Mouse (Mus musculus): ENCODE data around the gene Pla2g10. TPM values are rescaled to one million over a fixed set of nuclear protein-coding genes. Genes with fewer than 3 reads are reported as not detected.
"Not testable (repeated sequence)": the region's sequence is repeated elsewhere in the genome, so short reads cannot be mapped to it uniquely, and the experiment has no call there.

Pla2g10 gene
- not detected in 2 replicates for polyA plus RNA-seq (2012; ENCODE audit: insufficient read depth, insufficient read length, low replicate concordance, missing spikeins)

DNA sequence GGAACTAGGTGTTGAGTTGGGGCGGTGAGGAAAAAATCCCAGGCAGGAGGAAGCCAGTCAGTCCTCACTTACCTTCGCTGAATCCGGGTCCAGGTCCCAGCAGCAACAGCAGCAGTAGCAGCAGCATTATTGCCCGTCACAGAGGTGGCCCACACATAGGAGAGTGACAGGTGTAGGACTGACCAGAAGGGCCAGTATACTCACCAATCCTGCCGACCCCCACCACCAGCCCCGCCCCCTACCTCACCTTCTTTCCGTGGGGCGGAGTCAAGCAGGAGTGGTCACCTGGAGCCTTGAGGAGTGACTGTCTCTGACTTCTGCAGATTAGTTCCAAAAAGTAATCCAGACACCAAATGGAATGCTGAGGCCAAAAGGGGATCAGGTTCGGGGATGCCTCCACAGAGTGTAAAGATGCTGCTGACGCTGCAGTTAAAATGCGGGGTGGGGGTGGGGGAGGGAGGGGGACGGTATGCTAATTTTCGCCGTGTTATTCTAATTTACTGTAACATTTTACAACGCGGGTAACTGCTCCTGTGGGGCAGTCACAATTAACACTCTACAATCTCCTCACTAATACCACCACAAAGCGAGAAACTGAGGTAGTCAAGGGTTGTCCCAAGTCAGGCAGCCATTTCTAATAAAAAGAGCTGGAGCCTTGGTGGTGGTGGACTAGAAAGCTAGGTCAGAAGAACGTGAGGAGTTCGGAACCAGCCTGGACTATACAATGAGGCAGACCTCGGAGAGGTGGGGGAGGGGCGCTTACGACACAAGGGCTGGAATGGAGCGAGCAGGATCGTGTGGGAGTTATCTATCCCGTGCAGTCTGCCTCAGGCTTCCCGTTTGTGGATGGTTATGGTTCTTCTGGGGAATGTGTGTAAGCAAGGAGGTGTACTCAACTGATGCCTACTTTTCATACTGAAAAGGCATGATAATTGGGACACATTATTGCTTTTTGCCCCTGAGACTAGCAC is at the start of gene Pla2g10:
Gene Pla2g10, minus strand, starts transcription at position 699 of the 971 bp plus-strand sequence.
- H3K4me3 ChIP-seq (ENCODE audit: insufficient read depth, low read depth, low read length): no peak within 1 kb of the TSS
- peaks cover 6% of the 10 kb centered on the region for H3K4me1 ChIP-seq (ENCODE audit: control insufficient read depth, insufficient read depth, low read length)
- H3K27ac ChIP-seq (ENCODE audit: insufficient read depth, low read depth, low read length): no peak within 1 kb of the TSS
- no peak for TF ChIP-seq POLR2A (IDR thresholded peaks at IDR 0.05; ENCODE audit: insufficient read depth, low read depth, low read length)
- 17% methylated on average over 26 of the region's 26 CpGs for WGBS

DNA sequence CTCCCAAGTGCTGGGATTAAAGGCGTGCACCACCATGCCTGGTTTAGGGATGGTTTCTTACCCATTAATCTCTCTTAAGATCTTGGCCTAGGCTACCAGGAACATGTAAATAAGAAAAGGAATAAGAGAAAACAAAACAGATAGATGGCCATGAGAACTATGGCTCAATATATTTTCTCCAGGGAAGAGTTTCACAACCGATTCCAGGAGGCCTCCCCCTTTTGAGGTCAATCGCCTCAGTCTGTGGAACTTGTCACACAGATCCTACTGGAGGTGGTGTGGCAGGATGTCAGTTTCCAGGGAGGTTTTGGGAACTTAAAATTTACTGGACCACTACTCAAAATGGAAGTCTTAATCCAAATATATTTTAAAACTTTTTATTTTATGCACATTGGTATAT is 43.9 kb upstream of the Pla2g10 start:
- 89% methylated on average over 3 of the region's 3 CpGs for whole genome bisulfite sequencing
- H3K4me1 ChIP-seq (ENCODE audit: control insufficient read depth, insufficient read depth, low read length); H3K27ac ChIP-seq (ENCODE audit: insufficient read depth, low read depth, low read length); H3K4me3 ChIP-seq (ENCODE audit: insufficient read depth, low read depth, low read length): not testable (repeated sequence)

DNA sequence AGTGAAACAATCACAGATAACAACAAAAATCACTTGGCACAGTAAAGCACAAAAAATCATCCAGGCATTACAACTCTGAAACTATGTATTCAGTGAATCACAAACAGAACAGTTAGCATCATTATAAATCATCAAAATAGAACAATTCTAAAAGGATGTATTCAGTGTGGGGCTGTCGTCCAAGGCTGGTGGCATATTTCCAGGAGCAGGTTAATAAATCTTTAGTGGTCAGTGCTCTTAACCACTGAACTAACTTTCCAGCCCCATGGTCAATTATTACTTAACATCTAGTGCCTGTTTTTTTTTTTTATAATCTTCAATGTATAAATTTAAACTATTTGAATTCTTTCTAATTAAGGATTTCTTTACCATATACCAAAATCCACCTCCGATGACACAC is 43.2 kb upstream of the Pla2g10 start:
- not testable (repeated sequence) for H3K4me1 ChIP-seq (ENCODE audit: control insufficient read depth, insufficient read depth, low read length); H3K4me3 ChIP-seq (ENCODE audit: insufficient read depth, low read depth, low read length); H3K27ac ChIP-seq (ENCODE audit: insufficient read depth, low read depth, low read length)
- 74% methylated on average over 2 of the region's 2 CpGs for WGBS

DNA sequence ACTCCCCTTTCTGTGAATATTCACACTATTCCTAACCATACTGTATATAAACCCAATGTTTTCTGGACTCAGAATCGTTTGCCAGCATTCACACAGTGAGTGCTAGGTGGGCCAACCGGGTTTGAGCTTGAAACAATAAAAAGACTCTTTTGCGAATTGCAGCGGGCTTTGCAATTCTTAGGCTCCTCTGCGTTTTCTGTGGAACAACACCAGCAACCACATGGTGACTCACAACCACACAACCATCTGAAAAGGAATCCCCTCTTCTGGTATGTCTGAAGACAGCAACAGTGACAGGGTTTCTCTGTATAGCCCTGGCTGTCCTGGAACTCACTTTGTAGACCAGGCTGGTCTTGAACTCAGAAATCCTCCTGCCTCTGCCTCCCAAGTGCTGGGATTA is 41.3 kb upstream of the Pla2g10 start:
- not testable (repeated sequence) for H3K4me3 ChIP-seq (ENCODE audit: insufficient read depth, low read depth, low read length); H3K4me1 ChIP-seq (ENCODE audit: control insufficient read depth, insufficient read depth, low read length); H3K27ac ChIP-seq (ENCODE audit: insufficient read depth, low read depth, low read length)
- WGBS: 75% methylated on average over 5 of the region's 5 CpGs

DNA sequence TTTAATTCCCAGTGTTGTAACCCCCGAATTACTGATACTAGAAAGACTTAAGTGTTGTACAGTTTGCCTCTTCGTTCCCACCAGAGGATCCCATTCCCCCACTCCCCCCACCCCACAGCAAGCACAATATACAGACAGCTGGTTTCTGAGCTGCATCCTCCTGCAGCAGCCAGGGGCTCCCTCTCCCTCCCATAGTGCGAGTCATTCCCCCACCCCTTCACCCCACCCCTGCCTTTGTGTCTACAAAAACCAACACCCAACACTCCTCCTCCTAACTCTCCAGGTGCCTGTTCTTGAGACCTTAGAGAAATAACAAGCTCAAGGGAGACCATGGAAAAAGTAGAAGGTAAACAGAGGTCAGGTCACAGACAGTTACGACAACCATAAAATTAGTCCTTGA is 40.8 kb upstream of the Pla2g10 start:
- H3K4me3 ChIP-seq (ENCODE audit: insufficient read depth, low read depth, low read length); H3K27ac ChIP-seq (ENCODE audit: insufficient read depth, low read depth, low read length); H3K4me1 ChIP-seq (ENCODE audit: control insufficient read depth, insufficient read depth, low read length): not testable (repeated sequence)
- 57% methylated on average over 4 of the region's 4 CpGs for WGBS

DNA sequence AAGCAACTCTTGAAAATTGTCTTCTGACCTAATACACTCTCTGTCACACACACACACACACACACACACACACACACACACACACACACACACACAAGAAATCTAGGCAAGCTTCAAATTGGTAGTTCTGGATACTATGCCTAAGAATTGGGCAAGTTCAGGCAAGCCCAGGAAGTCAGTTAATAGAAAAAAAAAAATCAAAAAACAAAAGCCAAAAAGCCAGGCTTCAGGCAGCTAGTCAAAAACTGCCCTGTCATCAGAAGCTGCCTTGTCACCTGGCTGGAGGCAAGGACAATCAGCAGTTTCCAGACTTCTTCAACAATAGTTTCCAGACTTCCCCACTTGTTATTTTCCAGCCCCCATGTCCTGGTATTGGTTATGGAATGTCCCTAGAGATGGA is 35.6 kb upstream of the Pla2g10 start:
- Histone ChIP-seq H3K4me1 (ENCODE audit: control insufficient read depth, insufficient read depth, low read length) (no peaks in the 10 kb centered on the region), H3K27ac (ENCODE audit: insufficient read depth, low read depth, low read length) (no peak overlapping the region), H3K4me3 (ENCODE audit: insufficient read depth, low read depth, low read length) (no peak overlapping the region)
- no peak for TF ChIP-seq POLR2A (IDR thresholded peaks at IDR 0.05; ENCODE audit: insufficient read depth, low read depth, low read length)
- TF ChIP-seq CTCF (IDR thresholded peaks at IDR 0.05; ENCODE audit: insufficient read depth, low read depth, low read length): no peak

DNA sequence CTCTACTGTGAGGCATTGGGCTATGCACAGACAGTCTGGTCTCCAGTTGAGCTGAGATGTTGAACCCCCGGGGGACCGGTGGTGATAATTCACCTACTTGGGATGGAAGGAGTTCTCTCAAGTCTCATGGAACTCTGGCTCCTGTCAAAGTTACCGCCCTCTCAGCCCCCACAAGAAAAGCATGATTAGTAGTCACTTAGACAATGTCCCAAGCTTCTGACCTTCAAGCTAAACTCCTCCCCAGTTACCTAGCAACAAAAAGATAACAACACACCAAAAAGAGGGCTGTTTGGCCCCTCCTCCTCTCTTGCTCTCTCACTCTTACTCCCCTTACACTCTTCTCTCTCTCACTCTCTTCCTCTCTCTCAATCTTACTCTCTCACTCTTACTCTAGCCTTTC is 33.7 kb upstream of the Pla2g10 start:
- no peaks in the 10 kb centered on the region for H3K4me1 ChIP-seq (ENCODE audit: control insufficient read depth, insufficient read depth, low read length)
- H3K27ac ChIP-seq (ENCODE audit: insufficient read depth, low read depth, low read length): no peak overlapping the region
- WGBS: 91% methylated on average over 3 of the region's 3 CpGs
- no peak for TF ChIP-seq POLR2A (IDR thresholded peaks at IDR 0.05; ENCODE audit: insufficient read depth, low read depth, low read length)
- no peak for TF ChIP-seq CTCF (IDR thresholded peaks at IDR 0.05; ENCODE audit: insufficient read depth, low read depth, low read length)
- H3K4me3 ChIP-seq (ENCODE audit: insufficient read depth, low read depth, low read length): no peak overlapping the region

DNA sequence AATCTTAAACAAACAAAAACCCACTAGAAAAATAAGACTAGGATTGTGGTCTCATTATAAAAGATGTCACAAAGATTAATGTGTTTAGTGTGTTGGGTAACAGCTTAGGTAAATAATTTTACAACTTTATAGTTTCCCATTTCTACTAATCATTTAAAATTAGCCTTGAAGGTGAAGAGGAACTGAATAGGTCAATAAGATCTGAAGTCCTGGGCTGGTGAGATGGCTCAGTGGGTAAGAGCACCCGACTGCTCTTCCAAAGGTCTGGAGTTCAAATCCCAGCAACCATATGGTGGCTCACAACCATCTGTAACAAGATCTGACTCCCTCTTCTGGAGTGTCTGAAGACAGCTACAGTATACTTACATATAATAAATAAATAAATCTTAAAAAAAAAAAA is 32.0 kb upstream of the Pla2g10 start:
- WGBS: 94% methylated on average over 1 of the region's 1 CpGs
- not testable (repeated sequence) for H3K4me1 ChIP-seq (ENCODE audit: control insufficient read depth, insufficient read depth, low read length); H3K4me3 ChIP-seq (ENCODE audit: insufficient read depth, low read depth, low read length); H3K27ac ChIP-seq (ENCODE audit: insufficient read depth, low read depth, low read length)

DNA sequence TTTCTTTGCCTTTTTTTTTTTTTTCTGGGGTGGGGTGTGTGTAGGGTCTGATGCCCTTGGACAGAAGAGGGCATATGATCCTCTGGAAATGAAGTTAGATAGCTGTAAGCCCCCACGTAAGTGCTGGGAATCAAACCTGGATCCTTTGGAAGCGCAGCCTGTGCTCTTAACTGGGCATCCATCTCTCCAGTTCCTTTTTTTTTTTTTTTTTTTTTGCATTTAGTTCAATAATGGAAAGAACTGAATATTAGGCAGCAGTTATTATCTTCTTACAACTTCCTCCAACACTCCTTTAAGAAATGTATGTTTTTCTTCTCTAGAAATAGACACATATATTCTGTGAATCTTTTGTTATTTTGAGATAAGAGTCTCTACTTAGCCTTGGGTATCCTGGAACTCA is 27.0 kb upstream of the Pla2g10 start:
- Histone ChIP-seq H3K4me1 (ENCODE audit: control insufficient read depth, insufficient read depth, low read length) (peaks cover 6% of the 10 kb centered on the region; the same call in 1 of the 2 replicates), H3K27ac (ENCODE audit: insufficient read depth, low read depth, low read length) (no peak overlapping the region), H3K4me3 (ENCODE audit: insufficient read depth, low read depth, low read length) (no peak overlapping the region)
- WGBS: 100% methylated on average over 2 of the region's 2 CpGs
- TF ChIP-seq CTCF (IDR thresholded peaks at IDR 0.05; ENCODE audit: insufficient read depth, low read depth, low read length) (no peak), POLR2A (IDR thresholded peaks at IDR 0.05; ENCODE audit: insufficient read depth, low read depth, low read length) (no peak)

DNA sequence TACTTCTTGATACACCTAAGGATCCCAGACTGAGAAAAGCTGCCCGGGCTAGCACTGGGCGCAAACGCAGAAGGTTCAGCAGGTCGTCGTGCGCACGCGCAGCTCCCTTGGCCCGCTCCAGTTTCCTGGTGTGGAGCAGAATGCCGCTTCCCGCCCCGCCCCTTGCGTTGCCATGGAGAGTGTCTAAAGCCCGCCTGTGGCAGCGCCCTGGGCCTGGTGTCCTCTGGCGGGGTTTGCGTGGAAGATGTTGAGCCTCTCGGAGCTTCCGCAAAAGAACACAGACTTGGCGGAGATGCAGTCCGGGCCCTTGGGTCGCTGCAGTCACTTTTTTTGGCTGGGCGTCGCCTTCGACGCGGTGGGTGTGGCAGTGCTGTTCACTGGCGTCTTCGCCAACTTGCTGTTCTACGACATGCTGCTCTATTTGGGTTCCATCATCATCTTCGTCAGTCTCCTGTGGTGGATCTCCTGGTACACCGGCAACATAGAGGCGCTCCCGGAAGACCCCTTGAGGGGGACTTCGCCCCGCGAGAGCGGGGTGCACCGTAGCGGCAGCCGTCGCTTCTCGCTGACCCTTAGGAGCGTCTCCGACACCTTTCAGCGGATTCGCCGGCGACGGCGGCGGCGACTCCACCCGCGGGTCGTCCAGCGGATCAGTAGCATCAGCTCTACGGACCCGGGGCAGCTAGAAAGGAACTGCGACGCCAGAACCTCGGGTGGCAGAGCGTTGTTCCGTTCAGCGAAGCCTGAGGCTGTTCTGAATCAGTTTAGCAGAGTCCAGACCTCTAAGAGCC is 23.8 kb upstream of the Pla2g10 start:
- peaks cover 6% of the 10 kb centered on the region; the same call in 1 of the 2 replicates for H3K4me1 ChIP-seq (ENCODE audit: control insufficient read depth, insufficient read depth, low read length)
- H3K4me3 ChIP-seq (ENCODE audit: insufficient read depth, low read depth, low read length): peak overlapping the region; percentile 81
- TF ChIP-seq CTCF (IDR thresholded peaks at IDR 0.05; ENCODE audit: insufficient read depth, low read depth, low read length) (no peak), POLR2A (IDR thresholded peaks at IDR 0.05; ENCODE audit: insufficient read depth, low read depth, low read length) (no peak)
- WGBS: 1% methylated on average over 65 of the region's 65 CpGs
- no peak overlapping the region for H3K27ac ChIP-seq (ENCODE audit: insufficient read depth, low read depth, low read length)
